Mouse (Mus musculus): ENCODE data around the gene Mier2.

The Mier2 gene

GRCm38 (mm10) chr10:79554330-79555237 lies at the start of gene Mier2:
Gene Mier2 (minus strand): TSS chr10:79555199.
- in situ Hi-C loops (cut with MseI, MboI) = no loop called here

GRCm38 (mm10) chr10:79597936-79598230 lies 42.9 kb upstream of the Mier2 start:
- in situ Hi-C loops (cut with MseI, MboI) = loop anchor here (5.0 kb wide), 2 partner anchors 49 to 54 kb away; partner anchors contain the start of gene Odf3l2 (in 1 of the 2)

GRCm38 (mm10) chr10:79597051-79597935 lies 42.3 kb upstream of the Mier2 start:
- in situ Hi-C loops (cut with MseI, MboI) = loop anchor here (5.0 kb wide), 2 partner anchors 50 to 55 kb away; partner anchors contain the start of gene Odf3l2 (in 1 of the 2)

GRCm38 (mm10) chr10:79595590-79595929 lies 40.6 kb upstream of the Mier2 start:
- in situ Hi-C loops (cut with MseI, MboI) = loop anchor here (5.0 kb wide), 2 partner anchors 52 to 57 kb away; partner anchors contain the start of gene Odf3l2 (in 1 of the 2)

GRCm38 (mm10) chr10:79594872-79595589 lies 40.0 kb upstream of the Mier2 start:
- in situ Hi-C loops (cut with MseI, MboI) = loop anchor here (5.0 kb wide), 2 partner anchors 52 to 57 kb away; partner anchors contain the start of gene Odf3l2 (in 1 of the 2)

- in situ Hi-C loops (cut with MseI, MboI) = no loop called here
Observed at GRCm38 (mm10) chr10:79594111-79594510, 39.1 kb upstream of the Mier2 start.

GRCm38 (mm10) chr10:79590702-79591101 lies 35.7 kb upstream of the Mier2 start:
- in situ Hi-C loops (cut with MseI, MboI) = no loop called here

GRCm38 (mm10) chr10:79587752-79588126 lies 32.7 kb upstream of the Mier2 start:
- in situ Hi-C loops (cut with MseI, MboI) = no loop called here

- in situ Hi-C loops (cut with MseI, MboI) = no loop called here
Observed at GRCm38 (mm10) chr10:79587061-79587751, 32.2 kb upstream of the Mier2 start, which contains the start of gene Theg. Gene Theg (minus strand): TSS chr10:79587331.

GRCm38 (mm10) chr10:79586243-79586642 lies 31.2 kb upstream of the Mier2 start:
- in situ Hi-C loops (cut with MseI, MboI) = no loop called here

- in situ Hi-C loops (cut with MseI, MboI) = no loop called here
Observed at GRCm38 (mm10) chr10:79585723-79586122, 30.7 kb upstream of the Mier2 start.

GRCm38 (mm10) chr10:79585136-79585535 lies 30.1 kb upstream of the Mier2 start:
- in situ Hi-C loops (cut with MseI, MboI) = no loop called here

- in situ Hi-C loops (cut with MseI, MboI) = no loop called here
Observed at GRCm38 (mm10) chr10:79584426-79584825, 29.4 kb upstream of the Mier2 start.

- in situ Hi-C loops (cut with MseI, MboI) = no loop called here
Observed at GRCm38 (mm10) chr10:79584021-79584420, 29.0 kb upstream of the Mier2 start.

GRCm38 (mm10) chr10:79581501-79581900 lies 26.5 kb upstream of the Mier2 start:
- in situ Hi-C loops (cut with MseI, MboI) = no loop called here

GRCm38 (mm10) chr10:79580811-79581210 lies 25.8 kb upstream of the Mier2 start:
- in situ Hi-C loops (cut with MseI, MboI) = no loop called here

GRCm38 (mm10) chr10:79580356-79580755 lies 25.4 kb upstream of the Mier2 start:
- in situ Hi-C loops (cut with MseI, MboI) = no loop called here

- in situ Hi-C loops (cut with MseI, MboI) = no loop called here
Observed at GRCm38 (mm10) chr10:79579781-79580180, 24.8 kb upstream of the Mier2 start.

GRCm38 (mm10) chr10:79578891-79579290 lies 23.9 kb upstream of the Mier2 start:
- in situ Hi-C loops (cut with MseI, MboI) = no loop called here

- in situ Hi-C loops (cut with MseI, MboI) = no loop called here
Observed at GRCm38 (mm10) chr10:79578276-79578675, 23.3 kb upstream of the Mier2 start.

GRCm38 (mm10) chr10:79577376-79577775 lies 22.4 kb upstream of the Mier2 start:
- in situ Hi-C loops (cut with MseI, MboI) = no loop called here

Measured in mouse trophoblast stem cell (cell line).